Mouse (Mus musculus) telencephalon, adult 2 months (tissue): ENCODE measurements at regions not wholly inside any gene's neighbourhood (a gene's known extent, or its start where the extent isn't known, plus 50 kb on each side); places are given as distances from the start of the nearest gene placed in this dataset.
"Not testable (repeated sequence)": the region's sequence is repeated elsewhere in the genome, so short reads cannot be mapped to it uniquely, and the experiment has no call there.

Source experiments
- DNase-seq: peaks from one replicate; pipeline ENCODE4 v3.0.0-alpha.2; 2011; ENCODE audit warnings: low read depth, low spot score

DNA sequence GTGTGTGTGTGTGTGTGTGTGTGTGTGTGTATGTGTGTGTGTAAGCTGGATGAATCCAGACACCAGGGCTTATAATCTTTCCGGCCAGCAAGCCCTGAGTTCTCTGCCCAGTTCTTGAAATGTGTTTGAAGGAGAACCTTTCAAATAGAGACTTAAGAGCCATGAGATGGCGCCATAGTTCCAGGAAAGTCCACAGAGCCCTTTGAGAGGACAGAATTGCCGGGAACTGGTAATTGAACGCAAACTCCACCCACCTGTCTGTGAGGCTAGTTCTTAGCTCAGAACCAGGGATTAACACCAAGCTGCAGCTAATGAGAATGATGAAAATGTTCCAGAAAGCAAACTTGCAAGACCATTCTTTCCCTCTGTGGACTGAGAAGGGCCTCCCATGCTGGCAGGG is 72.2 kb downstream of the Trim42 start:
- peak; percentile 58 for DNase-seq

DNA sequence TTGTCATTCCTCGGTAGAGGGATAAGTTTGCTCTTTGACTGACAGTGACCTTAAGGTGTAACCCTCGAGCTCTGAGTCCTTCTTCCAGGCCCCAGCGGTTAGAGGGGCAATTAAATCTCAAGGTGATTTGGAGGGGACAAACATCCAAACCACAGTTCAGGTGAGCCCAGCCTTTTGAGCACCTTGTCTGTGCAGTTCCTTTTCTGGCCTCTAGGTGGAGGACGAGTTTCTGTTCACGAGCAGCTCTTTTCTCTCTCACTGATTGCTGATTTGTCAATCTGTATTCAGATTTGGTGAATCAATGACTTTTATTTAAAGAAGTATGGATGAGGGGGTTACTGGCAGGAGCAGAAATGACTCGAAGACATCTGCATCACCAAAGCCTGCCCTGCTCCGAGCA is 74.0 kb downstream of the Trim42 start:
- DNase-seq: no peak

DNA sequence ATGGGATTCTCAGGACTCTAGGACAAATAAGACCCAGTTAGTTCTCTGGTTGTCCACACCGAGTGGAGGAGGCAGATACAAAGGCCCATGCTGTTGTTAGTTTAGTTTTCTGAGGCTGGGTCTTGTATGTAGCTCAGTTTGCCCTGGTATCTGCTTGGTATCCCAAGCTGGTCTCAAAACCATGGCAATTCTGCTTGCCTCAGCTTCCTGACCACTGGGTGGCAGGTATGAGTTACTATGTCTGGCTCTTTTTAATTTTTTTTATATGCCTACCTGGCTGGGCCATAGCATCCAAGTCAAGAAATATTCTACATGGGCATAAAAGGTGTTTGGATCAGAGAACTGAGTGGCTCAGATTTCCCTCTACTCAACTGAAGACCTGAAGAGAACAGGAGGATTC is 77.9 kb downstream of the Trim42 start:
- DNase-seq: no peak

DNA sequence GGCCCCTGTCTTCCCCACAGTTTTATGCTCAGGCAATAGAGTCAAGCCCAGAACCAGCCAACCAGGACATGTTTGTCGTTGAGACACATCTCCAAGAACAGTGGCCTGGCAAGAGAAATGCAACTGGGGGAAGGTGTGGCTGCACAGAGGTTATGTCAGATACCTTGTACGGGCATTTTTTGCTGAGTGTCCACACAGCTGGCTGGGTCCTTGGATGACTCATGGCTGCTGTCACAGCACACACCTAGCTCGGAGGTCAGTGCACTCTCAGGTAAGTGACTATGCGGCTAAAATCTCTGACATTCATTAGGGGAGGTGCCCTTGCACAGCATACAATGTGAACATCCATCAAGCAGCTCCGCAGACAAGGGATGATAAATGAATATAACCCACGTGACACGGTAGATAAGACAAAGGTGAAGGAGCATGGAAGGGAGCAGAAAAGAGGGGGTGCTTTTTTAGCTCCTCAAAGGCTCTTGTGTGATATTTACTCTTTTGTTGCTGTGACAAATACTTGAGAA is 85.4 kb downstream of the Trim42 start:
- DNase-seq: no peak

DNA sequence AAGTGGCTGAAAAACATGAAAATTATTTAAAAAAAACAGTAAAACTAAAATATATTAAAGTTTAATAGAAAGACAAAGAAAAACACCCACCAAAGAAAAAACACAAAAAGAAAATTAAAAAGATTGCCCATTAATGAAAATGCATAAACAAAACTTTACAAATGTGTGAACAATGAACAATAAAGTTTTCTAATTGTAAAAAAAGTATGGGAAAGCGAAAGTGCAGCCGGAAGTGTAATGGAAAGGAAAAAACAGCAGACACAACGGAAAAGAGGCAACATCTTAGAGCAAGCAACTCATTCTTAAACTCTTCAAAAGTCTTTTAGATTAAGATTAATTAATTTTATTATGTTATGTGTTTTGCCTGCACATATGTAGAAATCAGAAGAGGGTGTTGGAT is 87.7 kb downstream of the Trim42 start:
- no peak for DNase-seq

DNA sequence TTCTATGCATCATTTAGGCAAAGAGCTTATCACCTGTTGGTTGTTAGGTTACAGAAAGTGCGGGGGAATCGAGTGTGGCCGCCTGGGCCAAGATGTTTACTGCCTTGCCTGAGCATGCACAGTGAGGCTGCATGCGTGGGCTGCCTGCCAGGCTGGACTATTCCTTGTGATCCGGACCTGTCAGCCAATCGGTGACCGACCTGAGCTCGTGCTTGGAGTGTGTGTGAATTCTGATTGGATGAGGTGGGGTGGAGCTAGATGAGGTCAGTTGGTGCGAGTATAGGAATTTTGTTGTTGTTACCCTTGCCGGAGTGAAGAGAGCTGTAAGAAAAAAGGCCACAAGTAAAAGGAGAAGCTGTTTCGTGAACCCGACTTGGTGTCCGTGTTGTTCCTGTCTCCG is 94.3 kb downstream of the Trim42 start:
- not testable (repeated sequence) for DNase-seq

DNA sequence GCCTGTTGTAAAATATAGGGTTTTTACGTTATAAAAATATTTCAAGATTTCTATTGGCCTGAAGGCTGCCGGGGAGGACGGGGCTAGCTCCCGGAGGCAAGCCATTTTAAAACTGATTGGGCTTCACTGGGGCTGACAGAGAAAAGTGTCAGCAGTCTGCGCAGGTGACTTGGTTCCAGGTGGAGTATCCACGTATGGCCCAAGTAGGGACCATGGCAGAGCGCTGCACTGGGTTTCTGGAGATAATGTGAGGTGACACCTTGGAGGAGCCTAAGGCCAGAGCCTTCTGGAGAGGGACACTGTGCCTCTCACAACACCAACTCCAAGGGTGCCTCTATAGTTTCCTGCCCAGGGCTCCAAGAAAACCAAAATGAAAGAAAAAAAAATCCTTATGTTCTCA is 95.9 kb downstream of the Trim42 start:
- DNase-seq: no peak

DNA sequence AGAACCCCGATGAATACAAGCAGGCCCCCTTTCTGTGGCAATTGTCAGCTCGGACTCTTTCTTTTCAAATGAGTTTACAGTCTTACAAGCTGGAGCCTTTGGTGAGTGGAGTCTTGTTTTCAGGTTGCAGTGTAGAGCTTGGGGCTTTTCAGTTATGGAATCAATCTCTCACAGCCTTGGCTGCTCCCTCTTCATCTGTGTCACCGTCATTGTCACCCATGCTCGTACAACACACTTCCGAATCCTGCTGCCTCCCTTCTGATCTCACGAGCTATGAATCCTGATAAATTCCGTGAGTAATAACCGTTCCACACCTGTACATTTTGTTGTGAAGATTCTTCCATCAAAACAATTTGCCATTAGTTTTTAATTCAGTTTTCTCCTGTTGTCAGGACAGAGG is 97.7 kb downstream of the Trim42 start:
- DNase-seq: no peak

DNA sequence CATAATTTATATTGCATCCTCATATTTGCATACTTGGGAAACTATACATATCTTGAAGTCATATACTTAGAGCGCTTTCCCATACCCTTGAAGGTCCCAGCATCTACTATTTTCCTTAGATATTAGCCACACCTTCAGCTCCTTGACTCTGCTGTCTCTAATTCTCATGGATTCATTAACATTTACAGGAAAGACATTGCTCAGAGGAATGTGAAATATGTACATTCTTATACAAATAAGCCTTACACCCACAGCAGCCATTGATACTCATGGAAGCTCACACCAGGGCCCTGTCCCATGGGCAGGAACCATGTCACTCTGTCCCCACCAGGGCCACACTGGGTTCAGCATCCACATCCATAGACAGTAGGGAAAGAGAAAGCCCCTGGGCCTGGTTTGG is 122.1 kb downstream of the Trim42 start:
- no peak for DNase-seq

DNA sequence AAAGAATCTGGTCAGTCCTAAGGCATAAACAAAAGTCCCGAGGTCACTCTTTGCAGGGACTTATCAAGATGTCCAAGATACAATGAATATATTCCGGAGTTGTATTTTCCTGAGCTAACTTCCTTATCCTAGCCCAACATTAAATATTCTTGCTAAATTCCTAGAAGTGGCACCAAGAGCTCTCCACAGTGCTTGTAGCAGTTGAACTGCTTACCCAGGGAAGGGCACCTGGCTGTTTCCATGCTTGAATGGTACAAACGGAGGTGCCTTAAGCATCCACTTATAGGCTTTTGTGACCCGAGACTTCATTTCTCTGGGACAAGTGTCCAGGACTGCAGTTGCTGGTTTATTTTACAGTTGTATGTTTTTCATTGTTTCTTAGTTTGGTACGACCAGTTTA is 115.1 kb upstream of the Slc25a36 start:
- DNase-seq: no peak

DNA sequence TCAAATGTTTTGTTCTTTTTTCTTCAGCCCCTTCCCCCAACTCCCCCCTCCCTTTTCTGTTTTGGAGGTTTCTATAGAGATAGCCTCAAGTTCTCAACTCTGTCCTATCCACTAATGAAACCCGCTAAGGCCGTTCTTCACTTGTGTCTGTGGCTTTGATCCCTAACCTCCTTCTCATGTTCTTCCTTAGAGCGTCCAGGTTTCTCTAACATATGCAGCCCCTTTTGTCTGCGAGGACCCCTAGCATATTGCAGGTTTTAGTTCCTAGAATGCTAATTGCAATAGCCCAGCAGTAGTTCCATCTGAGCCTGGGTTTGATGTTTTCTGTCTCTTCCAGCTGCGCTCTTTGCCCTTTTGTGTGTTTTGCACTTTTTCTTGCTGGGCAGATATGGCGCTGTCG is 113.6 kb upstream of the Slc25a36 start:
- DNase-seq: no peak

DNA sequence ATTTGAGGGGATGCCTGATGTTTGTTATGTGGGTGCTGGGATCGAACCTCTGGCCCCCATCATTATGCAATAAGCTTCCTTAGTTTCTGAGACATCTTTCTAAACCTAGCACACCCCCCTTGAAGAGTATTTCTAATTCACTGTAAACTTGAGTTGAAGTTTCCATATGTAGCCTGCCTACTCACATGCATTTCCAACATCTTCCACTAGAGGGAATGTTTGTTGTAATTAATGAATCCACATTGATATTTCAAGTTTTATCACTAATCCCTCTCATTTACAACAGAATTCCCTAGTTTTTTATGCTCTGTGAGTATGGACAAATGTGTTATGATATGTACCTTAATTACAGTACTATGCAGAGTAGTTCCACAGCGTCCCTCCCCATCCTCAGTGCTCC is 103.8 kb upstream of the Slc25a36 start:
- DNase-seq: no peak

DNA sequence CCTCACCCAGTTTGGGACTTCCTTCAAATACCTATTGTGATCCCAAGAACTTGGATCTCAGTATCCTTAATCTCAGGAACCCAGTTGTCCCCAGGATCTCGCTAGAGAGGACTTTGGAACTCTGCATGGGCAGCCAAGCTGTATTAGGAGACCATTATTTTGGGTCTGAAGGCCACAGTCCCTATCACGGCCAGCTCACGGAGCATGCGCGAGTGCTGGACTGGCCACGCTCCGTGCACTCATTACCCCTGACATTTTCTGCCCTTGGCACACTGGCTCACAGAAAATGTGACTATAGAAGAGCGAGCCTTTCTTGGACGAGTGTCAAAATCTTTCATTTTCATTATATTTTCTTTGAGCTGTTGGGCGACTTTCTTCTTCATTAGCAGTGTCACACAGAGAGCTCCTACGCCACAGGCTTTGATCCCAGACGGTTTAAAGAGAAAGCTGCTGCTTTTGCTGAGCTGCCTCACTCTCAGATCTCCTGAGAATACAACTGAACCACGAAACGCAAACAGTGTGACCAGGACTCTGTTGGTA is 79.4 kb upstream of the Slc25a36 start:
- no peak for DNase-seq

DNA sequence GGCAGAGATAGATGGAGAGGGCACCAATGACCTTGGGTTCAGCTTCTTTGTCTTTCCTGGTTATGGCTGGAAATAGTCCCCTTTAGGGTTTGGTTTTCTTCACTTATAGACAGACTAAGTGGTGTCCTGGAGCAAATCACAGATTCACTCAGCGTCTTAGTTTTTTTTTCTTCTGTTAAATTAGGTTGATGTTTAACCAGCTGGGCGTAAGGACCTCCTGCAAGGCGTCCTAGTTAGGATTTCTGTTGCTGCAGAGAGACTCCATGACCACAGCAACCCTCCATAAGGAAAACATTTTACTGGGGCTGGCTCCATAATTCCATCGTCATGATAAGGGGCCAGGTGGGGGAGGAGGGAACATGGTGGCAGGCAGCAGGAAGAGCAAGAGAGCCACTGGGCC is 78.7 kb upstream of the Slc25a36 start:
- no peak for DNase-seq

DNA sequence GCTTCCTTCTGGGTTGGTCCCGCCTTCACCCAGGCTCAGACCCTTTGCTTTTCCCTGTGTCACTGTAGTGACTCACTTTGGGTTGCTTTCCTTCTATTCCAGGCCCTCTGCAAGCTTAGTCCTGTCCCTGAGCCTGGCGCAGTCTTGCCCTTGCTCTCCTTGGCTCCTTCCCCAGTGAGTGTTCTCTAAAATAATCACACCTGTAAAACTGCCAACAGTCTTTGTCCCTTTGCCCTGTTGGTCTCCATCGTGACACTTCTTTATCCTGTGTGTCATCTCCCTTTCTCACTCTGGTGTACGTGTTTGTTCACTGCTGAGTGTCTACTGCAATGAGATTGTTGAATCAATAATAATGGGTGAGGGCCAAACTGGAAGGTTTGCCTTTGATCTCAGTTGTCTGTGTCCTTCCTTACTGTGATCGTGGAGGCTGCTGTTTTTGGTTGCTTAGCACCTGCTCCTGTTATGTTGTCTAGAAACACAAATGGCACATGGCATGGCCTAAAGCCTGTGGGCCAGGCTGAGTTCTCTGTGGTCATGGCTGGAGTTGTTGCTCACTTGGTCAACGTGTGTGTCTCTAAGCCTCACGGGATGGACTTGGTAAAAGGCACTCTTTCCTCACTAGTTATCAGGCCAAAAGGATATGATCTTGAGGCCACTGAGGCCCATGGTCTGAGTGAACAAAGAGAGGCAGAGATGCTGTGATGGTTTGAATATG is 77.8 kb upstream of the Slc25a36 start:
- no peak for DNase-seq

DNA sequence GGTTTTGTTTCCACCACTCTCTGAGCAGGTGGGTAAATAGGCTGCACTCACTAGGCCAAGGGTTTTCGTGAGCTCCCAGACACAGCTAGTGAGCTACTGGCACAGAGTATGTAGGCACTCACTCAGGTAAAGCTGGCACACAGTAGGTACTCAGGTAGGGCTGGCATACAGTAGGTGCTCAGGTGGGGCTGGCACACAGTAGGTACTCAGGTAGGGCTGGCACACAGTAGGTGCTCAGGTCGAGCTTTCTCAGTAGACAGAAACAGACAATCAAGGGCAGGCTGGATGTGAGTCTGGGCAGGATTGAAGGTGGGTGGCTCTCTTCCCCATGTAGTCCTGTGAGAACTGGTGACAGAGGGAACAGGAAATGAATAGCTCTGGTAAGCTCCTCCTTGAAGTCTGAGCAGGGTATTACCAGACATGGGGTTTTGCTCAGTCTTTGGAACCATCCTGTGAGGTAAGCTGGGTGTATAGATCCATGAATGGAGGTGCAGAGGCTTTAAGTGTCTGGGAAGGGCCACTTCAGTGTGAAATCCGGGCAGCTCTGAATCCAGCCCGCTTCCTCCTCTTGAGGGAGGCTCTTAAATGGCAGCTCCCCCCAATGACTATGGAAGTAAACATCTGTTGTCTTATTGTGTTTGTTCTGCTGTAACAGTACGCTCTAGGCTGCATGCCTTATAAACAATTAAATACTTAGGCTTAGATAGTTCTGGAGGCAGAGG is 62.4 kb upstream of the Slc25a36 start:
- no peak for DNase-seq

DNA sequence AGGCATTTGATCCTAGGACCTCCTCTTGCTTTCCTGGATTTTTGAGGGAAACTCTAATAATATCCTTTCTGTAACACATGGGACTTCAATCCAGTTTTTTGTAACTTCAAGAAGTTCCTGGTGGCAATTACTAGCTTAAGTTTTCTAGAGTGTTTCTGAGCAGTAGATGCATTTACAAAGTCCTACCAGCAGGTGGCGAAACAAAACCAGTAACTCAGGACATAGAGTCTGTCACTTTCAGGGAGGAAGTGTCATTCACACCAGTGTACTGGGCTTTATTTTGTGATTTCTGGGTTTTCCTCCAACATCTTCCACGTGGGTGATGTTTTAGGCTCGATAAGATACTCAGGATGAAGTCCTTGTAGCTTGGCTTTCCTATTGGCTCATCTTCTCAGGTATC is 61.1 kb upstream of the Slc25a36 start:
- DNase-seq: no peak

DNA sequence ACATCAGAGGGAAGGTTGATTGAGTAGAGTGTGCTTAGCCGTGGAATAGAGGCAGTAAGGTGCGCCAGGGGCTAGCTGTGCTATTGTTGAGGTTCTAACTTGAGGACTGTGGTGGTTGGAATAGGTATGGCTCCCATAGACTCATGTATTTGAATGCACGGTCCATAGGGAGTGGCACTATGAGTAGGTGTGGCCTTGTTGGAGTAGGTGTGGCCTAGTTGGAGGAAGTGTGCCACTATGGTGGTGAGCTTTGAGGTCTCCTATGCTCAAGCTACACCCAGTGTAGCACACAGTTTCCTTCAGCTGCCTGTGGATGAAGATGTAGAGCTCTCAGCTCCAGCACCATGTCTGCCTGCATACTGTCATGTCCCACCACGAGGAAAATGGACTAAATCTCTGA is 60.5 kb upstream of the Slc25a36 start:
- DNase-seq: no peak

DNA sequence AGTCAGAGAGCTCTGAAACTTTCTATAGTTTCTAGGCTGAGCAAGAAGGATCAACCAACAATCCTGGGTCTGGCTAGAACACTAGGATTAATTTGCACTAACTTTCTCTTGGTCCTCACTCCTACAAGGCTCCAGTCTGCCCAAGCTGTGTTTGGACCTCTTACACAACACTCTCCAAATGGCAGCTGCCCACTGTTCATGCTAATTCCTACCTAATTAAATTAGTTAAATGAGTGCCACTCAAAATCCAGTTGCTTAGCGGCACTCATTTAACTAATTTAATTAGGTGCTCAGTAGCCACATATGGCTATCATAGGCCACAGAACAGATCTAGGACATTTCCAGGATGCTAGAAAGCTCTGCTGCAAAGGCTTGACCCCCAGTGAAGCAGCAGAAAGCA is 59.9 kb upstream of the Slc25a36 start:
- DNase-seq: no peak

DNA sequence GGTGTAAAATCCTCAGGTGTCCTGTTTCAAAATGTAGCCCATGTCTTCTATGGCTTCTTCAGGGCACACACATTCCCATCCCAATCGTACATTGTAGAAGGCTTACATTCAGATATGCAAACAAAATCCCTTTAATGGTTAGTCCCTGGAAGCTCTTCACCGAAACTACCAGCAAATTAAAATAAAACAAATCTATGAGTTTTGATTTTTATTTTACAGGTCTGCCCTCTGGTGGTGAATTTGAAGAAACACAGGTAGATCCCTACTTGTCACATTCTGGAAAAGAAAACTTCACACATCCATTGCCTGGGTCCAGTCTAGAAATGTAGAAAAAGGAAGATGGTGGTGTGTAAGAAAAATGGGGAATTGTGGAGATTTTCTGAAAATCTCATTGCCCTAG is 51.5 kb upstream of the Slc25a36 start:
- peak; percentile 27 for DNase-seq
